Mouse (Mus musculus): ENCODE results near the gene Sh2d5.
A peak's percentile ranks its signal among the peaks of the same experiment; 100 is the strongest.

- TF ChIP-seq CTCF (IDR thresholded peaks at IDR 0.05; ENCODE audit: low read depth) (peak; percentile 49), EP300 (optimal IDR thresholded peaks at IDR 0.05) (no peak)
Measured at GRCm38 (mm10) chr4:138251819-138252218, 1.6 kb downstream of the Sh2d5 start.
